Mouse (Mus musculus) MEL (cell line): Measurements from ENCODE around the gene Hist1h1t. TPM values are rescaled to one million over a fixed set of nuclear protein-coding genes. Genes with fewer than 3 reads are reported as not detected.

ENCODE experiments used
- DNase-seq: peaks from one replicate; pipeline ENCODE4 v3.0.0; 2011; ENCODE audit warnings: low read depth, low spot score
- H3K27ac ChIP-seq: 2 replicates; pipeline ENCODE4 v1.5.1; 2012; ENCODE audit warnings: low read depth, mild to moderate bottlenecking, control low read depth, low read length, moderate library complexity; ENCODE audit not compliant: control insufficient read depth
- H3K27me3 ChIP-seq, 2 experiments: fragments of 150-350 bp in 1 of 2; sonication (generic) in 1 of 2; 2 replicates each; pipeline ENCODE4 v1.6.1; 2012; ENCODE audit warnings: low read length in 2 of 2, mild to moderate bottlenecking in 2 of 2, improper control_type of control experiment in 1 of 2, moderate library complexity in 1 of 2; ENCODE audit not compliant: insufficient read depth in 2 of 2, control insufficient read depth in 1 of 2
- H3K36me3 ChIP-seq, 2 experiments: 2 replicates each; pipeline ENCODE4 v1.6.1; 2012 to 2014; ENCODE audit warnings: low read length in 2 of 2, improper control_type of control experiment in 1 of 2, inconsistent platforms in 1 of 2, mild to moderate bottlenecking in 1 of 2; ENCODE audit not compliant: insufficient read depth in 2 of 2, control insufficient read depth in 1 of 2
- H3K4me1 ChIP-seq, 2 experiments: fragments of 150-350 bp in 1 of 2; sonication (generic) in 1 of 2; 2 replicates each; pipeline ENCODE4 v1.6.1; 2012; ENCODE audit warnings: low read length in 2 of 2, improper control_type of control experiment in 1 of 2, mild to moderate bottlenecking in 1 of 2; ENCODE audit not compliant: insufficient read depth in 2 of 2, control insufficient read depth in 1 of 2
- H3K4me3 ChIP-seq, 2 experiments: fragments of 150-350 bp in 1 of 2; sonication (generic) in 1 of 2; 2 replicates each; pipeline ENCODE4 v1.5.1; 2012; ENCODE audit warnings: low read depth in 2 of 2, low read length in 2 of 2, mild to moderate bottlenecking in 2 of 2, moderate library complexity in 2 of 2, control low read depth in 1 of 2, improper control_type of control experiment in 1 of 2; ENCODE audit not compliant: control insufficient read depth in 1 of 2, insufficient read depth in 1 of 2
- H3K79me2 ChIP-seq: 2 replicates; pipeline ENCODE4 v1.6.1; 2012; ENCODE audit warnings: mild to moderate bottlenecking, low read length, moderate library complexity; ENCODE audit not compliant: control insufficient read depth, poor library complexity, insufficient read depth
- H3K9ac ChIP-seq: 2 replicates; pipeline ENCODE4 v1.6.1; 2012; ENCODE audit warnings: low read depth, mild to moderate bottlenecking, control low read depth, low read length, moderate library complexity; ENCODE audit not compliant: control insufficient read depth, poor library complexity, severe bottlenecking
- H3K9me3 ChIP-seq: fragments of 150-350 bp; sonication (generic); replicated peaks from 2 replicates; pipeline ENCODE4 v1.6.1; 2012; ENCODE audit warnings: mild to moderate bottlenecking, low read length, improper control_type of control experiment, moderate library complexity; ENCODE audit not compliant: insufficient read depth
- BHLHE40 ChIP-seq: IDR thresholded peaks from 2 replicates; pipeline ENCODE4 v1.6.1; 2012; ENCODE audit warnings: low read depth, mild to moderate bottlenecking, inconsistent platforms, low read length, improper control_type of control experiment, borderline replicate concordance
- CHD1 ChIP-seq: IDR thresholded peaks from 2 replicates; pipeline ENCODE4 v1.6.1; 2012; ENCODE audit warnings: low read depth, mild to moderate bottlenecking, inconsistent platforms, low read length, improper control_type of control experiment
- ELF1 ChIP-seq: IDR thresholded peaks from 2 replicates; pipeline ENCODE4 v1.6.1; 2014; ENCODE audit warnings: low read depth, mild to moderate bottlenecking, inconsistent platforms, low read length, improper control_type of control experiment, moderate library complexity
- GATA1 ChIP-seq: IDR thresholded peaks from 2 replicates; pipeline ENCODE4 v1.6.1; 2011; ENCODE audit warnings: low read depth, low read length, improper control_type of control experiment
- JUND ChIP-seq: IDR thresholded peaks from 2 replicates; pipeline ENCODE4 v1.6.1; 2011; ENCODE audit warnings: low read depth, mild to moderate bottlenecking, improper control_type of control experiment, low read length
- KAT2A ChIP-seq: conservative IDR thresholded peaks from 2 replicates; pipeline ENCODE4 v1.6.1; 2012; ENCODE audit warnings: low read depth, low read length, improper control_type of control experiment, inconsistent platforms
- MAFK ChIP-seq: IDR thresholded peaks from 2 replicates; pipeline ENCODE4 v1.6.1; 2011; ENCODE audit warnings: low read depth, mild to moderate bottlenecking, low read length, improper control_type of control experiment, borderline replicate concordance
- MAX ChIP-seq: IDR thresholded peaks from 2 replicates; pipeline ENCODE4 v1.6.1; 2011; ENCODE audit warnings: low read length, improper control_type of control experiment
- MAZ ChIP-seq: IDR thresholded peaks from 2 replicates; pipeline ENCODE4 v1.6.1; 2012; ENCODE audit warnings: low read depth, mild to moderate bottlenecking, inconsistent platforms, low read length, improper control_type of control experiment
- MYC ChIP-seq: IDR thresholded peaks from 2 replicates; pipeline ENCODE4 v1.6.1; 2011; ENCODE audit warnings: low read depth, mild to moderate bottlenecking, low read length, improper control_type of control experiment, moderate library complexity
- NRF1 ChIP-seq: IDR thresholded peaks from 2 replicates; pipeline ENCODE4 v1.6.1; 2014; ENCODE audit warnings: low read depth, mild to moderate bottlenecking, inconsistent platforms, low read length, improper control_type of control experiment, moderate library complexity; ENCODE audit not compliant: poor library complexity, insufficient read depth, severe bottlenecking
- RCOR1 ChIP-seq: IDR thresholded peaks from 2 replicates; pipeline ENCODE4 v1.6.1; 2012; ENCODE audit warnings: low read depth, mild to moderate bottlenecking, inconsistent platforms, low read length, improper control_type of control experiment
- SIN3A ChIP-seq: IDR thresholded peaks from 2 replicates; pipeline ENCODE4 v1.6.1; 2012; ENCODE audit warnings: low read length, improper control_type of control experiment, inconsistent platforms
- SMC3 ChIP-seq: IDR thresholded peaks from 2 replicates; pipeline ENCODE4 v1.6.1; 2011; ENCODE audit warnings: low read depth, low read length, improper control_type of control experiment
- TAL1 ChIP-seq: IDR thresholded peaks from 2 replicates; pipeline ENCODE4 v1.6.1; 2012; ENCODE audit warnings: mild to moderate bottlenecking, inconsistent platforms, low read length, moderate library complexity, mixed read lengths
- TBP ChIP-seq: IDR thresholded peaks from 2 replicates; pipeline ENCODE4 v1.8.0; 2011; ENCODE audit warnings: low read depth, low read length, improper control_type of control experiment
- TCF12 ChIP-seq: IDR thresholded peaks from 2 replicates; pipeline ENCODE4 v1.6.1; 2014; ENCODE audit warnings: low read depth, mild to moderate bottlenecking, inconsistent platforms, low read length, improper control_type of control experiment, moderate library complexity
- UBTF ChIP-seq: IDR thresholded peaks from 2 replicates; pipeline ENCODE4 v1.6.1; 2012; ENCODE audit warnings: low read depth, mild to moderate bottlenecking, inconsistent platforms, low read length, improper control_type of control experiment, moderate library complexity, borderline replicate concordance; ENCODE audit not compliant: insufficient read depth
- ZC3H11A ChIP-seq: IDR thresholded peaks from 2 replicates; pipeline ENCODE4 v1.6.1; 2012; ENCODE audit warnings: low read depth, mild to moderate bottlenecking, inconsistent platforms, low read length, improper control_type of control experiment
- polyA plus RNA-seq, 2 experiments: library from polyadenylated mRNA; stranded (reverse) in 1 of 2; unstranded in 1 of 2; fragments of >175 nt in 1 of 2; fragments of >200 nt in 1 of 2; gene quantifications; 2 replicates each; pipeline versions ENCODE4 v1.2.1 to v1.2.4; 2012; ENCODE audit warnings: low replicate concordance in 2 of 2, low read depth in 1 of 2; ENCODE audit not compliant: insufficient read length in 2 of 2, insufficient read depth in 1 of 2, missing spikeins in 1 of 2
- total RNA-seq: library from RNA; depleted of rRNA; stranded (reverse); fragments of 300-350 nt; gene quantifications from 2 replicates; pipeline ENCODE4 v1.2.3, GENCODE M21; 2012

Hist1h1t gene
- total and polyA plus RNA-seq, 3 experiments = 2.7 TPM; not detected in 2

- TF ChIP-seq GATA1 (no peak), TBP (0 out of 2 replicates have a peak, but pooled peaks have one; percentile 3)
- peak overlapping the region; percentile 71 for H3K9ac ChIP-seq
- H3K27ac ChIP-seq = peak overlapping the region; percentile 92
- H3K4me1 ChIP-seq = peaks cover 0 to 20% of the 10 kb centered on the region in 2 experiments; a peak in 2 of 4 replicates
- H3K9me3 ChIP-seq = no peaks in the 10 kb centered on the region
- DNase-seq = peak; percentile 53
- H3K79me2 ChIP-seq = no peaks in the 10 kb centered on the region; the same call in 1 of the 2 replicates
- no peaks in the 10 kb centered on the region for H3K27me3 ChIP-seq
- peak overlapping the region; percentile 25 to 48 for H3K4me3 ChIP-seq
- H3K36me3 ChIP-seq = peaks cover 0 to 21% of the 10 kb centered on the region in 2 experiments; a peak in 2 of 4 replicates
Observed at GRCm38 (mm10) chr13:23685966-23686365, 9.6 kb upstream of the Hist1h1t start.

DNA sequence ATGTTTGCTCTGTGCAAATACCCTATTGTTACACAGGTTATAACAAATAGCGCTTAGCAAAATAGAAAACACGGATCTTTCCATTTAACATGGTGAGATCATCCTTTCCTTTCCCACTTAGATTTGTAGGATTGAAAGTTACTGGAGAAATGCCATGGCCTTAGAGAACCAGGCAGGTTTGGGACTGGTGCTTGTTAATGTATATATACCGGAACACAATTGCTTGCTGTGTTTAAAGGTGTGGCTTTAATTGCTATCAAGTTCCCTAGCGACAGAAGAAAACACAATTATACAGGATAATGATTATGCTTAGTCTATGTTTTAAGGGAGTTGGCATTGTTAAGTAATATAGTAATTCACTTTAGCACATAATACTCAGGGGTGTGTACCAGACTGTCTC, 8.4 kb upstream of the Hist1h1t start:
- Histone ChIP-seq H3K27ac (no peak overlapping the region), H3K9me3 (no peaks in the 10 kb centered on the region), H3K4me1 (peaks cover 0 to 14% of the 10 kb centered on the region in 2 experiments; a peak in 2 of 4 replicates), H3K79me2 (no peaks in the 10 kb centered on the region; the same call in 1 of the 2 replicates), H3K4me3 (no peak overlapping the region), H3K27me3 (no peaks in the 10 kb centered on the region), H3K9ac (no peak overlapping the region), H3K36me3 (peaks cover 0 to 15% of the 10 kb centered on the region in 2 experiments; a peak in 2 of 4 replicates)
- TF ChIP-seq KAT2A (no peak), SMC3 (no peak), SIN3A (no peak), RCOR1 (no peak), MAX (no peak), ZC3H11A (no peak), TBP (no peak), NRF1 (no peak), TAL1 (no peak), GATA1 (no peak), UBTF (no peak), BHLHE40 (no peak), TCF12 (no peak), MAFK (no peak), MAZ (no peak), MYC (no peak), CHD1 (no peak), JUND (no peak), ELF1 (no peak)
- DNase-seq = no peak
